Mouse (Mus musculus): Measurements from ENCODE around the gene Nat10. TPM values are rescaled to one million over a fixed set of nuclear protein-coding genes. Genes with fewer than 3 reads are reported as not detected.

The Nat10 gene
- polyA plus RNA-seq, 1 experiment from 2014 or later = 30.2 TPM

- H3K9ac ChIP-seq (replicated peaks) = no peak overlapping the region
- 60% methylated on average over 11 of the region's 11 CpGs for WGBS
- H3K36me3 ChIP-seq = peaks cover 62% of the 10 kb centered on the region
- peaks cover 10% of the 10 kb centered on the region for H3K4me1 ChIP-seq
- H3K9me3 ChIP-seq = no peaks in the 10 kb centered on the region
- no peak overlapping the region for H3K27ac ChIP-seq (replicated peaks)
- H3K4me2 ChIP-seq (replicated peaks) = no peak overlapping the region
- H3K4me3 ChIP-seq = no peak overlapping the region
- peak; percentile 63; the same call in 1 of the 2 replicates for ATAC-seq (ENCODE audit: low FRiP score, low read depth)
- H3K27me3 ChIP-seq = no peaks in the 10 kb centered on the region
These were observed 54.8 kb downstream of the Nat10 start for GRCm38 (mm10) chr2:103706226-103706625.

GRCm38 (mm10) chr2:103705826-103706225 is 55.2 kb downstream of the Nat10 start:
- Histone ChIP-seq H3K4me2 (replicated peaks) (no peak overlapping the region), H3K27ac (replicated peaks) (no peak overlapping the region), H3K4me3 (no peak overlapping the region), H3K4me1 (peaks cover 10% of the 10 kb centered on the region), H3K27me3 (no peaks in the 10 kb centered on the region), H3K9ac (replicated peaks) (no peak overlapping the region), H3K9me3 (no peaks in the 10 kb centered on the region), H3K36me3 (peaks cover 58% of the 10 kb centered on the region)
- no peak for ATAC-seq (ENCODE audit: low FRiP score, low read depth)
- WGBS = 89% methylated on average over 4 of the region's 4 CpGs

GRCm38 (mm10) chr2:103703865-103704264 is 57.2 kb downstream of the Nat10 start:
- Histone ChIP-seq H3K27me3 (no peaks in the 10 kb centered on the region), H3K27ac (replicated peaks) (no peak overlapping the region), H3K4me3 (no peak overlapping the region), H3K4me2 (replicated peaks) (no peak overlapping the region), H3K9ac (replicated peaks) (no peak overlapping the region), H3K9me3 (no peaks in the 10 kb centered on the region), H3K4me1 (peaks cover 10% of the 10 kb centered on the region), H3K36me3 (peaks cover 42% of the 10 kb centered on the region)
- ATAC-seq (ENCODE audit: low FRiP score, low read depth) = no peak
- WGBS = 89% methylated on average over 4 of the region's 4 CpGs

- Histone ChIP-seq H3K27ac (replicated peaks) (no peak overlapping the region), H3K9me3 (no peaks in the 10 kb centered on the region), H3K27me3 (no peaks in the 10 kb centered on the region), H3K36me3 (peaks cover 38% of the 10 kb centered on the region), H3K4me2 (replicated peaks) (no peak overlapping the region), H3K4me1 (peaks cover 10% of the 10 kb centered on the region), H3K9ac (replicated peaks) (no peak overlapping the region), H3K4me3 (no peak overlapping the region)
- 81% methylated on average over 10 of the region's 10 CpGs for WGBS
- ATAC-seq (ENCODE audit: low FRiP score, low read depth) = no peak
These were observed 57.7 kb downstream of the Nat10 start for GRCm38 (mm10) chr2:103703336-103703735.

- Histone ChIP-seq H3K36me3 (peaks cover 16% of the 10 kb centered on the region), H3K27ac (replicated peaks) (no peak overlapping the region), H3K9ac (replicated peaks) (no peak overlapping the region), H3K9me3 (no peaks in the 10 kb centered on the region), H3K4me1 (no peaks in the 10 kb centered on the region), H3K4me2 (replicated peaks) (no peak overlapping the region), H3K4me3 (no peak overlapping the region), H3K27me3 (no peaks in the 10 kb centered on the region)
- no peak for ATAC-seq (ENCODE audit: low FRiP score, low read depth)
- 81% methylated on average over 12 of the region's 12 CpGs for WGBS
These were observed 60.6 kb downstream of the Nat10 start for GRCm38 (mm10) chr2:103700514-103700913.

GRCm38 (mm10) chr2:103696177-103696576 is 64.9 kb downstream of the Nat10 start:
- Histone ChIP-seq H3K36me3 (no peaks in the 10 kb centered on the region; the same call in 1 of the 2 replicates), H3K4me3 (no peak overlapping the region), H3K27me3 (no peaks in the 10 kb centered on the region), H3K9me3 (no peaks in the 10 kb centered on the region), H3K9ac (replicated peaks) (no peak overlapping the region), H3K4me2 (replicated peaks) (no peak overlapping the region), H3K27ac (replicated peaks) (no peak overlapping the region), H3K4me1 (peaks cover 1% of the 10 kb centered on the region)
- WGBS = 76% methylated on average over 3 of the region's 3 CpGs
- no peak for ATAC-seq (ENCODE audit: low FRiP score, low read depth)

GRCm38 (mm10) chr2:103694777-103695563 is 66.1 kb downstream of the Nat10 start:
- Histone ChIP-seq H3K27me3 (no peaks in the 10 kb centered on the region), H3K4me3 (no peak overlapping the region), H3K9ac (replicated peaks) (no peak overlapping the region), H3K27ac (replicated peaks) (no peak overlapping the region), H3K36me3 (no peaks in the 10 kb centered on the region; the same call in 1 of the 2 replicates), H3K4me1 (peaks cover 13% of the 10 kb centered on the region), H3K4me2 (replicated peaks) (no peak overlapping the region), H3K9me3 (no peaks in the 10 kb centered on the region)
- ATAC-seq (ENCODE audit: low FRiP score, low read depth) = no peak
- WGBS = 83% methylated on average over 4 of the region's 4 CpGs

GRCm38 (mm10) chr2:103692810-103693209 is 68.3 kb downstream of the Nat10 start:
- no peak overlapping the region for H3K4me2 ChIP-seq (replicated peaks)
- no peaks in the 10 kb centered on the region for H3K27me3 ChIP-seq
- no peak overlapping the region for H3K4me3 ChIP-seq
- 91% methylated on average over 1 of the region's 1 CpGs for WGBS
- no peak overlapping the region for H3K9ac ChIP-seq (replicated peaks)
- H3K4me1 ChIP-seq = peaks cover 16% of the 10 kb centered on the region
- no peaks in the 10 kb centered on the region for H3K9me3 ChIP-seq
- H3K27ac ChIP-seq (replicated peaks) = no peak overlapping the region
- H3K36me3 ChIP-seq = no peaks in the 10 kb centered on the region; the same call in 1 of the 2 replicates
- ATAC-seq (ENCODE audit: low FRiP score, low read depth) = no peak

GRCm38 (mm10) chr2:103691278-103691677 is 69.8 kb downstream of the Nat10 start:
- Histone ChIP-seq H3K9ac (replicated peaks) (no peak overlapping the region), H3K4me3 (no peak overlapping the region), H3K27me3 (0 out of 2 replicates have a peak, but pooled peaks cover under 1% of the 10 kb centered on the region), H3K27ac (replicated peaks) (no peak overlapping the region; the same call in 1 of the 2 replicates), H3K9me3 (no peaks in the 10 kb centered on the region), H3K4me2 (replicated peaks) (no peak overlapping the region), H3K36me3 (no peaks in the 10 kb centered on the region; the same call in 1 of the 2 replicates), H3K4me1 (peaks cover 22% of the 10 kb centered on the region)
- ATAC-seq (ENCODE audit: low FRiP score, low read depth) = no peak
- WGBS = 100% methylated on average over 1 of the region's 1 CpGs

GRCm38 (mm10) chr2:103690828-103691227 is 70.2 kb downstream of the Nat10 start:
- no peak for ATAC-seq (ENCODE audit: low FRiP score, low read depth)
- H3K9ac ChIP-seq (replicated peaks) = no peak overlapping the region
- H3K4me2 ChIP-seq (replicated peaks) = no peak overlapping the region
- 0 out of 2 replicates have a peak, but pooled peaks cover 2% of the 10 kb centered on the region for H3K27me3 ChIP-seq
- no peaks in the 10 kb centered on the region for H3K9me3 ChIP-seq
- no peaks in the 10 kb centered on the region; the same call in 1 of the 2 replicates for H3K36me3 ChIP-seq
- H3K27ac ChIP-seq (replicated peaks) = peak overlapping the region; percentile 44; the same call in 1 of the 2 replicates
- WGBS = 53% methylated on average over 5 of the region's 5 CpGs
- H3K4me3 ChIP-seq = no peak overlapping the region
- H3K4me1 ChIP-seq = peaks cover 22% of the 10 kb centered on the region

- 16% methylated on average over 6 of the region's 6 CpGs for WGBS
- peak; percentile 53 for ATAC-seq (ENCODE audit: low FRiP score, low read depth)
- peaks cover 22% of the 10 kb centered on the region for H3K4me1 ChIP-seq
- H3K9me3 ChIP-seq = no peaks in the 10 kb centered on the region
- H3K4me2 ChIP-seq (replicated peaks) = no peak overlapping the region
- H3K9ac ChIP-seq (replicated peaks) = no peak overlapping the region
- peak overlapping the region; percentile 44 for H3K27ac ChIP-seq (replicated peaks)
- no peak overlapping the region for H3K4me3 ChIP-seq
- H3K36me3 ChIP-seq = no peaks in the 10 kb centered on the region; the same call in 1 of the 2 replicates
- H3K27me3 ChIP-seq = 0 out of 2 replicates have a peak, but pooled peaks cover 2% of the 10 kb centered on the region
These were observed 70.6 kb downstream of the Nat10 start for GRCm38 (mm10) chr2:103690425-103690824.

GRCm38 (mm10) chr2:103687888-103688287 is 73.2 kb downstream of the Nat10 start:
- peaks cover 25% of the 10 kb centered on the region for H3K4me1 ChIP-seq
- no peaks in the 10 kb centered on the region for H3K9me3 ChIP-seq
- no peak overlapping the region for H3K4me3 ChIP-seq
- H3K27me3 ChIP-seq = 0 out of 2 replicates have a peak, but pooled peaks cover 2% of the 10 kb centered on the region
- H3K27ac ChIP-seq (replicated peaks) = no peak overlapping the region
- H3K4me2 ChIP-seq (replicated peaks) = no peak overlapping the region
- no peaks in the 10 kb centered on the region; the same call in 1 of the 2 replicates for H3K36me3 ChIP-seq
- ATAC-seq (ENCODE audit: low FRiP score, low read depth) = no peak
- no peak overlapping the region for H3K9ac ChIP-seq (replicated peaks)

Measured in midbrain, embryonic 12.5 days (tissue).